Mouse (Mus musculus) heart, embryonic 16.5 days (tissue): ENCODE data around the gene Hcn3. TPM values are rescaled to one million over a fixed set of nuclear protein-coding genes. Genes with fewer than 3 reads are reported as not detected.
A peak's percentile ranks its signal among the peaks of the same experiment; 100 is the strongest.

Experiments
- ATAC-seq: fragments of 200-750 bp; cut with Nextera tagmentation; replicated peaks from 2 replicates; pipeline ENCODE4 v1.8.0; 2017; ENCODE audit warnings: moderate number of reproducible peaks; ENCODE audit not compliant: insufficient read depth, low FRiP score; ENCODE audit errors: extremely low read depth
- H3K27ac ChIP-seq: fragments of 300-500 bp; sonication (generic); 2 replicates; pipeline ENCODE4 v1.5.1; 2014; ENCODE audit warnings: mild to moderate bottlenecking, low read length, control low read depth, moderate library complexity
- H3K27me3 ChIP-seq: fragments of 300-500 bp; sonication (generic); 2 replicates; pipeline ENCODE4 v1.6.1; 2014; ENCODE audit warnings: low read length, mixed read lengths; ENCODE audit not compliant: control insufficient read depth, insufficient read depth
- H3K36me3 ChIP-seq: fragments of 300-500 bp; sonication (generic); 2 replicates; pipeline ENCODE4 v1.6.1; 2014; ENCODE audit not compliant: control insufficient read depth, insufficient read depth
- H3K4me1 ChIP-seq: fragments of 300-500 bp; sonication (generic); 2 replicates; pipeline ENCODE4 v1.6.1; 2014; ENCODE audit warnings: low read length, mixed read lengths; ENCODE audit not compliant: control insufficient read depth, insufficient read depth
- H3K4me2 ChIP-seq: fragments of 300-500 bp; sonication (generic); 2 replicates; pipeline ENCODE4 v1.6.1; 2014; ENCODE audit warnings: low read depth, mild to moderate bottlenecking, control low read depth, low read length
- H3K4me3 ChIP-seq: fragments of 300-500 bp; sonication (generic); 2 replicates; pipeline ENCODE4 v1.5.1; 2014; ENCODE audit warnings: mild to moderate bottlenecking, control low read depth, low read length
- H3K9ac ChIP-seq: fragments of 300-500 bp; sonication (generic); 2 replicates; pipeline ENCODE4 v1.6.1; 2014; ENCODE audit warnings: low read length, control low read depth
- H3K9me3 ChIP-seq: fragments of 300-500 bp; sonication (generic); replicated peaks from 2 replicates; pipeline ENCODE4 v1.6.1; 2016; ENCODE audit warnings: low read length; ENCODE audit not compliant: control insufficient read depth
- WGBS: fragments of 180-500 bp; shearing (Covaris S2); extraction: QIAGEN DNeasy Blood & Tissue Kit; methylation state at CpG from one replicate; pipeline ENCODE4 v1.1.7; 2014; 5-methylcytosine and 5-hydroxymethylcytosine counted together
- polyA plus RNA-seq: library from polyadenylated mRNA; unstranded; fragments of >200 nt; fragmentation: Nextera tagmentation; extraction: Ambion mirVana; gene quantifications from 2 replicates; pipeline ENCODE4 v1.2.1, GENCODE M21; 2015

The Hcn3 gene
- polyA plus RNA-seq, 1 experiment from 2014 or later, result 0.76 TPM

DNA sequence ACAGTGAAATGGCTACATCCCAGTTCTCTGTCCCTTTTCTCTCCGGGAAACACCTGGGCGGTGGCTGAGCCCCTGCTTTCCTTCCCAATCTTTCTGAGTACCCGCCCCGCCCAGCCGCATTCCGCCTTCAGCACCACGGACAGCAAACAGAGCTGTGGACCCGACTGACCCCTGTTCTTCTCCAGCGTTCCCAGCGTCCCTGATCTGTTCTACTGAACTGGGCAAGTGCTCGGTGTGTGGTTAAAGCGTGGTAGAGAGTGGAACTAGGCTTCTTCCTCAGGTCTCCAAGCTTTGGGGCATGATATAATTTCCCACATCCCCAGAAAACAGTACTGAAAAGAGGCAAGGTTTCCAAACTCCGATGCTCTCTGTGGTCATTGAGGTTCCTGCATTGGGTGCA lies 785 bp downstream of the Hcn3 start:
- Histone ChIP-seq H3K4me2 (peak overlapping the region; percentile 90), H3K27me3 (peaks cover 12% of the 10 kb centered on the region), H3K27ac (no peak overlapping the region), H3K36me3 (no peaks in the 10 kb centered on the region), H3K4me3 (peak overlapping the region; percentile 66), H3K9ac (no peak overlapping the region), H3K4me1 (peaks cover 12% of the 10 kb centered on the region), H3K9me3 (no peaks in the 10 kb centered on the region)
- WGBS, result 2% methylated on average over 13 of the region's 13 CpGs
- no peak for ATAC-seq

DNA sequence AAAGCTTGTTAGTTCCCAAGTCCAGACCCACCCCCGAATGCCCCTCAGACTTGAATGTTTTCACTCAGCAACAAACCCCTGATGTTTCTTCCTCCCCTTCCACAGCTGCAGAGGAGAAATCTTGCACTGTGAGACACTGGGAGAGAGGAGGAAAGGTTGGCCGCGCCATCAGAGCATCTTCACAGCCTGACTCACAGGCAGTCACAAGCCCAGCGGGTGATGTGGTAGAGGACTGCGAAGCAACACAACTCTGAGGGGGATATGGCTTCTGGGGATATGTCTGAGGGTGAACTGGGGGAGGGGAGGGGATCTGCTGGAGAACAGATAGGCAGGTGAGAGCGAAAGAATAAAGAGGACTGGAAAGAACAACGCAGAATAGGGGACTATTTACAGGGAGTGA lies 1.3 kb downstream of the Hcn3 start:
- Histone ChIP-seq H3K4me1 (peaks cover 7% of the 10 kb centered on the region), H3K4me2 (no peak overlapping the region), H3K27ac (no peak overlapping the region), H3K27me3 (peaks cover 12% of the 10 kb centered on the region), H3K36me3 (no peaks in the 10 kb centered on the region), H3K9me3 (no peaks in the 10 kb centered on the region), H3K9ac (no peak overlapping the region), H3K4me3 (no peak overlapping the region)
- no peak for ATAC-seq
- 12% methylated on average over 7 of the region's 7 CpGs for WGBS

DNA sequence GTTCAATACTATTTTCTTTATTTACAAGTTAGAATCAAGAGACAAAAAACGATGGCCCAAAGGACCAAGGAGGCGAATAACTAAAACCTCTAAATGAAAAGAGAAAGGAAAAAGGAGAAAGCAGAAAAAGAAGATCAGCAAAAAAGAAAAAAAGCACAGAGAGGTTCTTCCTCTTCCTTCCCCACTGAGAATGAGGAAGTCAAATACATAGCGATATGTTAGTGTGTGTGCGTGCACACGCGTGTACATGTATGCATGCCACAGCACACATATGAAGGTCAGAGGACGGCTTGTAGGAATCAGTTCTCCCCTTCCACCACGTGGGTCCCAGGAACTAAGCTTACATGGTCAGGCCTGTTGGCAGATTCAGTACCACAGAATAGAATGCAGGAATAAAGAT lies 3.0 kb downstream of the Hcn3 start:
- H3K27me3 ChIP-seq, result peaks cover 12% of the 10 kb centered on the region
- ATAC-seq, result no peak
- H3K9ac ChIP-seq, result no peak overlapping the region
- H3K4me3 ChIP-seq, result no peak overlapping the region
- 78% methylated on average over 8 of the region's 8 CpGs for WGBS
- no peaks in the 10 kb centered on the region for H3K36me3 ChIP-seq
- H3K9me3 ChIP-seq, result no peaks in the 10 kb centered on the region
- H3K4me2 ChIP-seq, result no peak overlapping the region
- H3K4me1 ChIP-seq, result peaks cover 6% of the 10 kb centered on the region
- no peak overlapping the region for H3K27ac ChIP-seq

DNA sequence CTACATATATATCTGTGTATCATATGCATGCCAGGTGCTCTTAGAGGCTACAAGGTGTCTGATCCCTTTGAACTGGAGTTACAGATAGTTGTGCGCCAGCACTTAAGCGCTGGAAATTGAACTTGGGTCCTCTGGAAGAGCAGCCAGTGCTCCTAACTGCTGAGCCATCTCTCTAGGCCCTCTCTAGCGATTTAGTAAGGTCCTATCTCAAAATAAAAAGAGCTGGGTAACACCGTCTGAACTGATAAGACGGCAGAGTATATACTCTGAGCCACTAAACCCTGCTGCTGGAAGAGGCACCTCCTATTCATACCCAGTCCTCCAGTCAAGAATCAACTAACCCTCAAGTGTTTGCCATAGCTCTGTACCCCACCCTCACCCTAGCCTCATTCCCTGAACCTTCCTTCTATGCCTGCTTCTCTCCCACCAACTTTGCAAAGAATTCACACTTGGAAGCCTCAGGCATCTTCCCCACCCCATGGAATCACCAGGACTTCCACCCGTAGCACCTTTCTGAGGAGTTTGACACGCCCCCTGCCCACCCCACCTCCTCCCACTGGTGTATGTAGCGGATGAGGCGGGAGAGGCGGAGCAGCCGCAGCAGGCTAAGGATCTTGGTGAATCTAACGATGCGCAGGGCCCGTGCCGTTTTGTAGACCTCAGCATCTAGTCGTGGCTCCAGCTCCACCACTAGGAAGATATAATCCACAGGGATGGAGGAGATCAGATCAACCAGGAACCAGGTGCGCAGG lies 7.7 kb downstream of the Hcn3 start:
- ATAC-seq, result no peak
- Histone ChIP-seq H3K4me1 (peaks cover 2% of the 10 kb centered on the region; the same call in 1 of the 2 replicates), H3K27ac (no peak overlapping the region), H3K4me3 (no peak overlapping the region), H3K27me3 (peaks cover 37% of the 10 kb centered on the region), H3K9ac (no peak overlapping the region), H3K9me3 (no peaks in the 10 kb centered on the region), H3K4me2 (no peak overlapping the region), H3K36me3 (no peaks in the 10 kb centered on the region)
- 43% methylated on average over 17 of the region's 17 CpGs for WGBS

DNA sequence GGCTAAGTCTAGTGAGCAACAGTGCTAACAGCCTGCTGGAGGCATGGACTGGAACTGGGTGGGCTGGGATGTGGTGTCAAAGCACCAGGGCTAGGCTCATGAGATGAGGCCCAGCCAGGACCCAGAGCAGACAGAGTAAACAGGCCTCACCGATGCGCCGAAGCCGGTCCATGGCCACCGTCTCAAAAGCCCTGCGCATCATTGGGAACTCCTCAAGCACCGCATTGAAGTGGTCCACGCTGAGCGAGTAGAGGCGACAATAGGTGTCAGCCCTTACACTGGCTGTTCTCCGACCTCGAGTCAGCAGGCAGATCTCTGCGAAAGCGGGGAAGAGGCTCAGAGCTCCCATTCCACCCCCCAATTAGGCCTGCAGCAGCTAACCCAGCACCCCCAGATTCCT lies 11.4 kb downstream of the Hcn3 start:
- Histone ChIP-seq H3K27ac (no peak overlapping the region), H3K4me2 (no peak overlapping the region), H3K9me3 (no peaks in the 10 kb centered on the region), H3K4me3 (no peak overlapping the region), H3K27me3 (peaks cover 60% of the 10 kb centered on the region), H3K9ac (no peak overlapping the region), H3K36me3 (no peaks in the 10 kb centered on the region), H3K4me1 (peaks cover 2% of the 10 kb centered on the region; the same call in 1 of the 2 replicates)
- WGBS, result 73% methylated on average over 14 of the region's 14 CpGs
- ATAC-seq, result no peak

DNA sequence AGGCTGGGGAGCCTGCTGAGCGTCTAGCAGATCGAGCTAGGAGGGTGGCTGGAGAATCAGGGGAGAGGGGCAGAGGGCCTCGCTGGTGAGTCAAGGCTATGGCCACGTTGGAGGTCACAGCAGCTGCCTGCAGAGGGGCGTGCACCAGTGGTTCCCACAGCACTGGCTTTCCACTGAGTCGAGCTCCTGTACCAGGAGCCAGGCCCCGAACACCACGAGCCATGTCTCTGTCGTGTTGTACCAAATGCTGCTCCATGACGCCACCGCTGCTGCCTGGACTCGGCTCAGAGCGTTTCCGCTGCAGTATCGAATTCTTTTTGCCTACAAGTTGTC lies 12.1 kb downstream of the Hcn3 start:
- peaks cover 2% of the 10 kb centered on the region; the same call in 1 of the 2 replicates for H3K4me1 ChIP-seq
- no peaks in the 10 kb centered on the region for H3K36me3 ChIP-seq
- H3K27me3 ChIP-seq, result peaks cover 60% of the 10 kb centered on the region
- H3K4me3 ChIP-seq, result peak overlapping the region; percentile 34; the same call in 1 of the 2 replicates
- no peak for ATAC-seq
- no peaks in the 10 kb centered on the region for H3K9me3 ChIP-seq
- WGBS, result 5% methylated on average over 15 of the region's 15 CpGs
- H3K4me2 ChIP-seq, result peak overlapping the region; percentile 50
- no peak overlapping the region for H3K27ac ChIP-seq
- H3K9ac ChIP-seq, result no peak overlapping the region

DNA sequence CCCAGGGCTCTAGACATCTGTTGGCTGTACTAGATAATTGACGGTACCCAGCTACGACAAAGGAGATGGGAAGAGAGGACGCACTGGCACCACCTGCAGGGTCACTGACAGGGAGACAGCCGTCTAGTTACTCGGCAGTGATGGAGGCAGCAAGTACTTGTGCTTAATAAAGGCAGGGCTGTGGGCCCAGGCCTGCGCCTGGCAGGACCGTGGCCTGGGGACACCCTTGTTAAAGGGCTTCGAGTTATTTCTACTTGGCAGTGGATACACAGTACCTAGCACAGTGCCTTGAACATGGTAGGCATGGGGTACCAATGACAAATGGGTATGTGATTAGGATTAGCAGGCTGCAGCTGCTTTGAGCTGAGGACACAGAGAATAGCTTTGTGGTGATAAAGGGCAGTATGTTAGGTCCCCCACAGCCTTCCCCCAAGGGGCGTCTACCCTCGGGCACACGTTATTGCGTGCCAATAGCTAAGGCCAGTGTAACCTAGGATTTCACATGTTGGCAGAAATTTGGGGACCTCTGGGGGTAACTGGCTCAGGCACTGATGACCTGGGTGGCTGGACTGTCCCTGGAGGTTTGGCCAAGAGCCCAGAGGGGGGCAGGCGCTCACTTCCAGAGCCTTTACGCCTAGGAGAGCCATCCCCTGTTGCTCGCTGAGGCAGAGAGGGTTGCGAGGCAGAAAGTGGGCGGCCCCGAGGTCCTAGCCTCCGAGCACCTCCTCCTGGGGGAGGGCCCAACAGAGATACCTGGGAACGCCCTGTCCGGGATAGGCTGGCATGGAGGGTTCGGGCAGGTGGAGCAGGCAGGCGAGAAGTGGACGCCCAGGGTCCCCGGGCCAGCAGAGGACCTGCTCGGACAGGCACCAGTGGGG lies 12.7 kb downstream of the Hcn3 start:
- no peaks in the 10 kb centered on the region for H3K36me3 ChIP-seq
- H3K4me3 ChIP-seq, result peak overlapping the region; percentile 34; the same call in 1 of the 2 replicates
- H3K4me1 ChIP-seq, result peaks cover 2% of the 10 kb centered on the region; the same call in 1 of the 2 replicates
- ATAC-seq, result no peak
- H3K27me3 ChIP-seq, result peaks cover 60% of the 10 kb centered on the region
- no peaks in the 10 kb centered on the region for H3K9me3 ChIP-seq
- H3K27ac ChIP-seq, result no peak overlapping the region
- 19% methylated on average over 26 of the region's 26 CpGs for WGBS
- no peak overlapping the region for H3K9ac ChIP-seq
- H3K4me2 ChIP-seq, result peak overlapping the region; percentile 50

DNA sequence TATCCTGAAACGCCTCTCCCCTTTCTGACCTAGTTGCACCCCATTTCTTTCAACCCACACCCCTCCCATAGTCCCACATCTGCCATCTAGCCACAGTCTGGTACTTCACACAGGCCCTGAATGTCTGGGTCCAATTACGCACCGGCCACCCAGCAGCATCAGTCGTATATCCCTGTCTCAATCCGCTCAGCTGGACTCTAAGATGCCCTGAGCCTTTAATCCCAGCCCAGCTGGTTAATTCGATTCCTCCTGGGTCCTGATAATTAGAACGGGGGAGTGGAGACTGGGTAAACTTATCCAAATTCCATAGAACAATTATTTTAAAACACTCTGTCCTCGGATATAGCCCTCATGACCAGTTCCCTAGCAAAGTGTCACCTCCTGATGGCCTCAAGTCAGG lies 14.4 kb downstream of the Hcn3 start:
- no peak for ATAC-seq
- 60% methylated on average over 8 of the region's 8 CpGs for WGBS
- H3K9ac ChIP-seq, result no peak overlapping the region
- no peak overlapping the region for H3K27ac ChIP-seq
- no peaks in the 10 kb centered on the region for H3K36me3 ChIP-seq
- no peak overlapping the region for H3K4me2 ChIP-seq
- no peak overlapping the region for H3K4me3 ChIP-seq
- H3K27me3 ChIP-seq, result peaks cover 53% of the 10 kb centered on the region
- peaks cover 2% of the 10 kb centered on the region; the same call in 1 of the 2 replicates for H3K4me1 ChIP-seq
- no peaks in the 10 kb centered on the region for H3K9me3 ChIP-seq

DNA sequence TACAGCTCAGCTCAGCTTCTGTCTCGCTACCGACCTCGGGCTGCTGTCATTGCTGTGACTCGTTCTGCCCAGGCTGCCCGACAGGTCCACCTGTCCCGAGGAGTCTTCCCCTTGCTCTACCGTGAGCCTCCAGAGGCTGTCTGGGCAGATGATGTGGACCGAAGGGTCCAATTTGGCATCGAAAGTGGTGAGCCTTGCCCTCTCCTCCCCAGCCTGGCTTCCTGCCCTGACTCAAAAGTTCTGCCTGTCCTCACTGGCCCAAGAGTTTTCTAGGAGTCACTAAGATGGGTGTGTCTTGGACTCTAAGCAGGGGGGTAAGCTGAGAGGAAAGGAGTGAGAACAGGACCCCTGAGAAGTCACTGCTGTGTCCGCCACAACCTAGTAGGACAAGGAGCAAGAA lies 15.2 kb downstream of the Hcn3 start:
- no peak overlapping the region for H3K9ac ChIP-seq
- H3K27ac ChIP-seq, result no peak overlapping the region
- no peak for ATAC-seq
- H3K4me1 ChIP-seq, result peaks cover 2% of the 10 kb centered on the region; the same call in 1 of the 2 replicates
- H3K4me3 ChIP-seq, result no peak overlapping the region
- WGBS, result 72% methylated on average over 10 of the region's 10 CpGs
- H3K36me3 ChIP-seq, result no peaks in the 10 kb centered on the region
- H3K9me3 ChIP-seq, result no peaks in the 10 kb centered on the region
- no peak overlapping the region for H3K4me2 ChIP-seq
- H3K27me3 ChIP-seq, result peaks cover 48% of the 10 kb centered on the region
